Mouse (Mus musculus): ENCODE measurements around the gene Npas1.

Npas1 gene

DNA sequence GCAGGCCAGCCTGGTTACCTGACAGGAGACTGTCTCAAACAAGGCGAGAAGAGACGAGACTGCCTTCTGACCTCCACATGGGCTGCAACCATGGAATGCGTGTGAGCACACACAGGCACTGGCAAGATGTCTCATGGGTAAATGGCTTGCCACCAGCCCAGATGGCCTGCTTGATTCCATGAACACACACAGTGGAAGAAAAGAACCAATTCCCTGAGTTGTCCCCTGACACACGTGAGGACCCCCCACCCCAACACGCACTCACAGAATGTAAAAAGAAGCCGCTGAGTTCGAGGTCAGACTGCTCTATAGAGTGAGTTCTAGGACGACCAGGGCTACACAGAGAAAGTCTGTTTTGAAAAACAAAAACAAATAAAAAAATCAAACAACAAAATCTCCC is at the start of gene Npas1:
TSS of gene Npas1 (minus strand) at position 101 of the 400 bp plus-strand sequence.
- DNase-seq = no peak

DNA sequence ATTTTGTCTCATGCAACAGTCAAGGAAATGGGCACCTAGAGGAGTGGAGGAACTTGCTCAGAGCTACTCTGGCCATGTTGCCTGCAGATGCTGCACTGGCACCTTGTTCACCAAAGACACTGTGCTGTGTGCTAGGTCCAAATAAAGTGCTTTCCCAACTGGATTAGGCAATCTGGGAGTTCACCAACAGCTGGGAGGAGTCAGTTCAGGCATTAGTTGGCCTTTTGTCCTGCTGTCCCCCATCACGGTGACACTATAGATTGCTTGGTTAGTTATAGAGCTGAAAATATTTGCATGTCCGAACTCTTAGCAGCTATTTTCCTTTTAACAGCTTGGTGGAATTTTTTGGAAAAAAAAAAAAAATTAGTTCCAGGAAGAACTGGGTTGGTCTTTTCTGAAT is 48.5 kb upstream of the Npas1 start:
- DNase-seq = no peak

GRCm38 (mm10) chr7:16525448-16525847 is 47.9 kb upstream of the Npas1 start:
- no peak for DNase-seq

DNA sequence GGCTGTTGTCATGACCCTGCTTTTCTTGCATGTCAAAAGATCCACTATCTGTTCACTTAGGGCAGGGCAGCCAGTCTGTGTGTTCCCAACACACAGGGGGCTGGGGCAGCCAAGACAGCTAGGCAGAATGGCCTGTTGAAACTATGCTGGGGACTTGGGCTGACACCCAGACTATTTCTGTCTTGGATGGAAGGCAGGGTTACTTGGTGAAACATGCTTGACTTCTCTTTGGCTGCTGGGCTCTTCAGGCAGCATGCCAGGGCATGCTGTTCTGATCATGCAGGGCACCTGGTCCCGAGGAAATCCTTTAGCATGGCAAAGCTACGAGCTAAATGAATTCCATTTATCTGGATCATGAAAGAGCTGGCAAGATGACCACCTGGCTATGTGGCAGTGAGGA is 46.8 kb upstream of the Npas1 start:
- DNase-seq = no peak

GRCm38 (mm10) chr7:16519310-16519709 is 41.8 kb upstream of the Npas1 start:
- no peak for DNase-seq

DNA sequence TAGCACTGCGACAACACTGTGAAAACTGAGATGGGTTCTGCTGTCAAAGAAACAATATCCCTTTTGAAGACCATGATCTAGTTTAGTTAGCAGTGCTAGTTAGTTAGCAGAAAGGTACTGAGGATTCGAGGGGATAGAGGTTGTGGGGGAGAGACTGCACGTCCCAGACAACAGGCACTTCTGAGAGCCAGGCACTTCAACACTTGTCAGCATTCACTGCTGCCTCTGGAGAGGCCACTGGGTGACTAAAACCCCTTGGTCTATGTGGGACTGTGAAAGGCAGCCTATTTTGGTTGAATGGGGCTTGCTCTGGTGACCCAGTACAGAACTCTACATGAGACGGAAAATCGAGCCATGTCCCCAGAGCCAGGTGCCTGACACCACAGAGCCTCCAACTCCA is 39.7 kb upstream of the Npas1 start:
- no peak for DNase-seq

GRCm38 (mm10) chr7:16507284-16507683 is 29.8 kb upstream of the Npas1 start:
- DNase-seq = no peak

GRCm38 (mm10) chr7:16505226-16505593 is 27.7 kb upstream of the Npas1 start:
- no peak for DNase-seq

DNA sequence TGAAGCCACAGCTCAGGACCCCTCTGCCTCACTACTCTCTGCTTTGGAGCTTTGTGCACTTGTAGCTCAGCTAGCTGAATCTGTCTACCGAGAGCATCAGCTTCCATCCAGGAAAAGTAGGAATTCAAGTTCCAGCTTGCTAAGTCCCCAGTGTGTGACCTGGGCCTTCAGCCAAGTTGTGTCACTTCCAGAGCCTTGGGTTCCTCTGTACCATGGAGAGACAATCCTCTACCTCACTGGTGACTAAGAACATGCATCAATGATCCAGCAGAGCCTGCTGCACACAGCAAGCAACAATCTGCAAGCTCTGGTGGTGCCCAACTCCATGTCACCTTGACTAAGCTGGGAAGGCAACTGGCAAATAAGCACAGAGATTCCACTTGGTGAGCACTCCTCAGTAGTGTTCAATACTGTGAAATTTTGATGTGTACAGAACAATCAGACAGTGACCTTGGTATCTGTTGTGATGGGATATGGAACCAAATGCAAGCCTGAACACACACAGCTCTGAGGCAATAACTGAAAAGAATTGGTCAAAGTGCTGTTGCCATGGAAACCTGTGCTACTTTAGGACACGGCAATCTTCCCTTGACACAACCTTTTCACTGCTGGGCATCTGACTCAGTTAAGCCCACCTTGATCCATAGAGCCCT is 27.2 kb upstream of the Npas1 start:
- DNase-seq = no peak

GRCm38 (mm10) chr7:16501571-16501970 is 24.0 kb upstream of the Npas1 start:
- no peak for DNase-seq

- no peak for DNase-seq
Measured at GRCm38 (mm10) chr7:16499671-16500104, 22.2 kb upstream of the Npas1 start.

DNA sequence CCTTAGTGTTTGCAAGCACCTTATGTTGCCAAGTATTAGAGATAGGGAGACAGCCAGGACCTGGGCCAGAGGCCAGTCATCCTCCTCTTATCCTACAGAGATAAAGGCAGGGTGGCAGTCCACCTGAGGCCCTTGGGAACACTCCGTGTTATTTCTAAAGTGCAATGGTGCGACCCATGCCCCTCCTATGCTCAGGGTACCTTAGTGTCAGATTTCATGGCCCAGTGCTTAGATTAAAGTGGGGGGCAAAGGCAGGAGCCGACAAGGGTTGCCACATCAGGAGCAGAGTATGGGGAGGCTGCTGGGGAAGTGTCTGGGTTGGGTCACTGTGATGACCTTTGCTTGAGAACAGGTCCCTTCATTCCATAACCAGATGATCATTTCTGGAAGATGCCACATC is 18.7 kb upstream of the Npas1 start:
- DNase-seq = no peak

DNA sequence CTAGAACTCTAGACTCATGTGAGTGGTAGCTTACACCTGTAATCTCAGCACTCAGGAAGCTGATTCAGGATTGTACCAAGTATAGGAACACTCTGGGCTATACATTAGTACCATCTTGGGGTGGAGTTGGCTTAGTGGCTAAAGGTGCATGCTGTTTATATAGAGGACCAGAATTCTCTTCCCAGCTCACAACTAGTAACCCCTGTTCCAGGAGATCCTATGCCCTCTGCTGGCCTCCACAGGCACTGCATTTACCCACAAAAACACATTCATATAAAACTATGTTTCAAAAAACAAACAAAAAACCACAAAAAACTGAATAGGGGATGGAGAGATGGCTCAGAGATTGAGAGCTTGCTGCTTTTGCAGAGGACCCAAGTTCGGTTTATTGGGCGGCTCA is 15.8 kb upstream of the Npas1 start:
- DNase-seq = peak; percentile 31

GRCm38 (mm10) chr7:16492211-16492610 is 14.7 kb upstream of the Npas1 start:
- peak; percentile 53 for DNase-seq

- DNase-seq = peak; percentile 50
Measured at GRCm38 (mm10) chr7:16491759-16492158, 14.2 kb upstream of the Npas1 start.

GRCm38 (mm10) chr7:16489948-16490347 is 12.4 kb upstream of the Npas1 start:
- no peak for DNase-seq

- no peak for DNase-seq
Measured at GRCm38 (mm10) chr7:16488816-16489215, 11.3 kb upstream of the Npas1 start.

GRCm38 (mm10) chr7:16476600-16476989 is 933 bp downstream of the Npas1 start:
- DNase-seq = no peak

DNA sequence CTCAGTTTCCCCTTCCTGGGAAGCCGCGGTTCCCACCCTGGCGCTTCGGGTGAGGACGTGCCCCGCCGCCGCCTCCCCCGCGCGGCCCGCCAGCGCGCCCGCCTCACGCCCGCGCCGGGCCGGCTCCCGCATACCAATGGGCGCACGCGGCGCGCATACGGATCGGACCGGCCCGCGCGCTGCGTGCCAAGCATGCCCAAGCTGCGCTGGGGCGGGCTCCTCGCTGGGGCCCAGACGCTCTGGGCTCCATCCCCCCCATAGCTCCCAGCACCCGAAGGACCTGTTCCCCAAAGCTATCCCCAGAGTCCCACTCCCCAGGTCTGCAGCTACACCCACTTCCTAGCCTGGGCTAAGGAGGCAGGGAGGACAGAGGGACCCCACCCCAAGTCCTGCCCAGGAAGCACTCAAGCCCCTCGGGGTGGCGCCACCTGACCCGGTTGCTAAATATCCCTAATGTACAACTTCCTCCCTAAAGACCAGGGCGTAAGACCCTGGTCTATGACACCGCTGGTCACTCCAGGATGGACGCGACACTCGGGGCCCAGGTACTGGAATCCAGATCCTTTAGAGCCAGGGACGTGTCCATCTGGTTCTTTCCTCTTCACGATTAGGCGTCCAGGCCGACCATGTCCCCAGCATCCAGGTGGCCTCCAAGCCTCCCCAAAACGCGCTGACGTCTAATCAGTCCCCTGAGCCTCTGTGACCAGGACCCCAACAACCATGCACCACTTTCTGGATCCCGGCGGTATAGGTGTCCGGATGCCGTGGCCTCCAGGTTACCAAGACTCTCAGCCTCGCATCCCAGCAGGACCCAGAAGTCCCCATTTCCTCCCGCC is 1.5 kb downstream of the Npas1 start:
- no peak for DNase-seq

DNA sequence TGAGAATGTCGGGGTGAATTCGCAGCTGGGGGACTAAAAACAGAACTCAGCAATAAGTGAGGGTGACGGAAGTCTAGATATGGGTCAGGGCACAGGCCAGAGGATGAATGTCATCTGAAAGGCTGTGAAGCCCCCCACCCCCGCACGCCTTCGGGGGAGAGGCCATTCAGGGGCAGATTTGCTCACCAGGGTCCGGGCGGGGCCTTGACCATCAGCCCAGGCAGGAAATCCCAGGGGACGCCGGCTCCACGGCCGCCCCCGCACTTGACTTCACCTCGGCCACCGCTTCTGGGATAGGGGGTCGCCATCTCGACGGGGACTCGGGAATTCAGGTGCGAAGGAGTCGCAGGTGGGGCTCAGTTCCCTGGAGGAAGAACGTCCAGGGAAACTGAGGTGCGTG is 2.2 kb downstream of the Npas1 start:
- DNase-seq = no peak

GRCm38 (mm10) chr7:16474445-16474844 is 3.1 kb downstream of the Npas1 start:
- DNase-seq = no peak

DNA sequence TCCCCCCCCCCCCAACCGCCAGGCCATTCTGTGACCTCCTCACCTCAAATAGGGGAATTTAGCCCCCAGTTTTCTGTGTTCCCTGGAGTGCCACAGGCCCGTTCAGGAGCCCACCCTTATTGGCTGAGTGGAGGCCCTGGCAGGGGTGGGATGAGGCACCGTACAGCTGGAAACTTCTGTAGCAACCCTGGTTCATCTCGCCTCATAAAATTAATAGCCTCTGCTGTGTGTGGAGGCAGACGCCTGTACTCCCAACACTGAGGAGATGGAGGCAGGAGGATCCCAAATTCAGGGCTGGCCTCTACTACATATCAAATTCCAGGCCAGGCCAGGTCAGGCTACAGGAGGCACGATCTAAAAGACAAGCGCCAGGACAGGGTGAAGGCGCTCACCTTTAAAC is 3.7 kb downstream of the Npas1 start:
- no peak for DNase-seq

DNA sequence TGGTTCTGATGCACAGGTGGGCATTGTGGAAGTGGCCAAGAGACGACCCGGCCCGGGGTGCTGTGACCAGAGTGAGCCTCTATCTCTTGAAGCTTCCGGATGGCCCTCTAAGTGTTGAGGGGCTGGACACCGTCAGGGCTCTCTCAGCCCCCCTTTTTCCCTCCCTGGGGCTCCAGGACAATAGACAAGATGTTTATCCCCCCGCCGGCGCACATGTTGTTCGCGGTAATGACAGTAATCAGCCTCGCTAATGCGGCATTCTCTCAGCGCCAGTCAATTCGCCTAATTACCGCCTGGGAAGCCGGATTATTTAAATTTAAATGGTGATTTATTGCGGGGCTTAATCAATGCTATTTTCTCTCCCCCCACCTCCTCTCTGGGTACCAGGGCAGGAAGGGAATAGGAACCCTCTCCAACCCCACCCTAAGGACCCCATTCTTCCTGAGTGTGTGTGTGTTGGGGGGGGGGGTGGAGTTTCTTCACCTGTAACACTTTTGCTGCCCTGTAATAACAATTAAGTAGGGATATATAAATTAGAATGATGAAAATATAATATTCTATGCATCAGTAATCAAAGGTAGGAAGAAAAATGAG is 5.3 kb downstream of the Npas1 start:
- no peak for DNase-seq

DNA sequence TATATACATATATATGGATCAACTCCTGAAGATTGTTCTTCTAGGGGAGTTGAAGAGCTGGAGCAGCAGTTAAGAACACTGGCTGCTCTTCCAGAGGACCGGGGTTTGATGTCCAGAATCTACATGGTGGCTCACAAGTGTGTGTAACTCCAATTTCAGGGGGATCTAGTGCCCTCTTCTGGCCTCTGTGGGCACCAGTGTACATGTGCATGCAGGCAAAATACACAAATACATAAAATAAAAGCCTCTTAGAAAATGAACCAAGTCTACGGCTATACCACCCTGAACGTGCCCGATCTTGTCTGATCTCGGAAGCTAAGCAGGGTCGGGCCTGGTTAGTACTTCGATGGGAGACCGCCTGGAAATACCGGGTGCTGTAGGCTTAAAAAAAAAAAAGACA is 6.0 kb downstream of the Npas1 start:
- no peak for DNase-seq

Data from right cerebral cortex, adult 18-20 months (tissue).